Mouse (Mus musculus) midbrain, embryonic 12.5 days (tissue): ENCODE data around the gene Znrd1as. TPM values are rescaled to one million over a fixed set of nuclear protein-coding genes. Genes with fewer than 3 reads are reported as not detected.

ENCODE experiments used
- ATAC-seq: fragments of 200-750 bp; cut with Nextera tagmentation; 2 replicates; pipeline ENCODE4 v1.8.0; 2017; ENCODE audit warnings: low read depth, moderate TSS enrichment, moderate library complexity; ENCODE audit not compliant: low FRiP score
- H3K27ac ChIP-seq: fragments of 300-500 bp; sonication (generic); replicated peaks from 2 replicates; pipeline ENCODE4 v1.5.1; 2016; ENCODE audit warnings: mild to moderate bottlenecking
- H3K27me3 ChIP-seq: fragments of 300-500 bp; sonication (generic); 2 replicates; pipeline ENCODE4 v1.6.1; 2016; ENCODE audit warnings: mild to moderate bottlenecking
- H3K36me3 ChIP-seq: fragments of 300-500 bp; sonication (generic); 2 replicates; pipeline ENCODE4 v1.6.1; 2016
- H3K4me1 ChIP-seq: fragments of 300-500 bp; sonication (generic); 2 replicates; pipeline ENCODE4 v1.6.1; 2016
- H3K4me2 ChIP-seq: fragments of 300-500 bp; sonication (generic); replicated peaks from 2 replicates; pipeline ENCODE4 v1.6.1; 2016; ENCODE audit warnings: mild to moderate bottlenecking, moderate library complexity
- H3K4me3 ChIP-seq: fragments of 300-500 bp; sonication (generic); 2 replicates; pipeline ENCODE4 v1.5.1; 2016; ENCODE audit warnings: mild to moderate bottlenecking
- H3K9ac ChIP-seq: fragments of 300-500 bp; sonication (generic); replicated peaks from 2 replicates; pipeline ENCODE4 v1.6.1; 2016; ENCODE audit warnings: mild to moderate bottlenecking, moderate library complexity
- H3K9me3 ChIP-seq: fragments of 300-500 bp; sonication (generic); 2 replicates; pipeline ENCODE4 v1.6.1; 2016; ENCODE audit warnings: mild to moderate bottlenecking
- WGBS: fragments of 180-500 bp; shearing (Covaris S2); methylation state at CpG from one replicate; pipeline ENCODE4 v1.1.7; 2016; 5-methylcytosine and 5-hydroxymethylcytosine counted together
- polyA plus RNA-seq: library from polyadenylated mRNA; unstranded; fragments of >200 nt; fragmentation: Nextera tagmentation; extraction: Ambion mirVana; gene quantifications from 2 replicates; pipeline ENCODE4 v1.2.1, GENCODE M21; 2016

The Znrd1as gene
- polyA plus RNA-seq, 1 experiment from 2014 or later: 7.3 TPM

DNA sequence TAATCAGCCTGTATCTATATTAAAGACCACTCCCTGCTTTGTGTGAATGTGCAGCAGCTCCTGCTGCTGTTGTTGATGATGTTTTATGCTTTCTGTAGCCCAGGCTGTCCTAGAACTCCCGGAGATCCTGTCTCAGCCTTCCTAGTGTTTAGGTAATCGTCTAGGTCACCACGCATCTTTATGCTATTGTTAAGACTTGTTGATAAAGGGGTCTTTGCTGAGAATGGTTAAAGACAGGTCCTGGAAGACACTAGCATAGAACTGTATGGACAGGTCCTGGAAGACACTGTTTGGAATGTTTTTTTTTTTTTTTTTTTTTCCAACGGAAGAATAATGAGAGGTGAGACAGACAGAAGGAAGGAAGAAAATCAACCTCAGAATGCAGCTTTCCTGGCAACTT, 45.0 kb downstream of the Znrd1as start:
- peak overlapping the region; percentile 92 for H3K9ac ChIP-seq
- 0 out of 2 replicates have a peak, but pooled peaks have one; percentile 0 for ATAC-seq
- H3K27ac ChIP-seq: peak overlapping the region; percentile 93
- H3K4me2 ChIP-seq: peak overlapping the region; percentile 72
- peaks cover 29% of the 10 kb centered on the region for H3K36me3 ChIP-seq
- no peaks in the 10 kb centered on the region for H3K9me3 ChIP-seq
- WGBS: 46% methylated on average over 3 of the region's 4 CpGs
- peaks cover 12% of the 10 kb centered on the region; the same call in 1 of the 2 replicates for H3K4me1 ChIP-seq
- H3K27me3 ChIP-seq: no peaks in the 10 kb centered on the region
- peak overlapping the region; percentile 82 for H3K4me3 ChIP-seq

DNA sequence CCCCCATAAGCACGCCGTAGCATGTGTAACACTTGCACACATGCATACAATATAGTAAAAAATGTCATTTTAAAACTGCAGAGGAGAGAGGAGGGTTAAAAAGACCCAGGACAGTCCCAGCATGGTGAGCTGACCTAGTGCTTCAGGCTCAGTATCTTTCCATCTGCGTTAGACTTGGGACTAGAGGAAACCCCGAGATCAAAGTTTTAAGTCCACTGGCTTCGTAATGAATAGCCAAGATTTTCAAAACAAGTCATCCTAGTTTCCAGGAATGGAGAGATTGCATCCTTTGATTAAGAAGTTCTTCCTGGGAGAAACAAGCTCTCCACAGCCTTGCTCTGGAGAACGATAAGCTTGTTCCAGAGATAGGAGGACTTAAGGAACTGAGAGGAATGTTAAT, 49.8 kb downstream of the Znrd1as start:
- ATAC-seq: no peak
- no peak overlapping the region for H3K27ac ChIP-seq

GRCm38 (mm10) chr17:37009460-37010042, 51.2 kb downstream of the Znrd1as start:
- H3K27me3 ChIP-seq: no peaks in the 10 kb centered on the region
- no peak overlapping the region for H3K4me2 ChIP-seq
- no peak for ATAC-seq
- H3K27ac ChIP-seq: no peak overlapping the region
- no peaks in the 10 kb centered on the region for H3K9me3 ChIP-seq
- WGBS: 93% methylated on average over 17 of the region's 17 CpGs
- no peaks in the 10 kb centered on the region for H3K4me1 ChIP-seq
- H3K9ac ChIP-seq: no peak overlapping the region
- H3K4me3 ChIP-seq: no peak overlapping the region
- H3K36me3 ChIP-seq: peaks cover 62% of the 10 kb centered on the region

More for the DNA sequence above, 49.8 kb downstream of the Znrd1as start:
- 94% methylated on average over 6 of the region's 6 CpGs for WGBS
- no peak overlapping the region for H3K9ac ChIP-seq
- peaks cover 63% of the 10 kb centered on the region for H3K36me3 ChIP-seq
- no peak overlapping the region for H3K4me2 ChIP-seq
- H3K4me1 ChIP-seq: peaks cover 11% of the 10 kb centered on the region; the same call in 1 of the 2 replicates
- no peak overlapping the region for H3K4me3 ChIP-seq
- no peaks in the 10 kb centered on the region for H3K9me3 ChIP-seq
- no peaks in the 10 kb centered on the region for H3K27me3 ChIP-seq

- H3K9ac ChIP-seq: no peak overlapping the region
- no peak overlapping the region for H3K27ac ChIP-seq
- H3K4me1 ChIP-seq: no peaks in the 10 kb centered on the region
- H3K9me3 ChIP-seq: no peaks in the 10 kb centered on the region
- no peak for ATAC-seq
- H3K36me3 ChIP-seq: peaks cover 49% of the 10 kb centered on the region
- no peak overlapping the region for H3K4me3 ChIP-seq
- H3K4me2 ChIP-seq: no peak overlapping the region
- H3K27me3 ChIP-seq: no peaks in the 10 kb centered on the region
- 85% methylated on average over 3 of the region's 3 CpGs for WGBS
Measured at GRCm38 (mm10) chr17:37011719-37012118, 53.3 kb downstream of the Znrd1as start.

- Histone ChIP-seq H3K27me3 (no peaks in the 10 kb centered on the region), H3K4me2 (no peak overlapping the region), H3K27ac (no peak overlapping the region), H3K9me3 (no peaks in the 10 kb centered on the region), H3K4me3 (no peak overlapping the region), H3K9ac (no peak overlapping the region), H3K36me3 (peaks cover 45% of the 10 kb centered on the region), H3K4me1 (no peaks in the 10 kb centered on the region)
- WGBS: 80% methylated on average over 5 of the region's 5 CpGs
- no peak for ATAC-seq
Measured at GRCm38 (mm10) chr17:37012141-37012540, 53.7 kb downstream of the Znrd1as start.

Other genes with a start within 250 kb of the Znrd1as start
- not detected in 2 replicates for gene H2-M10.5, start 185.7 kb upstream of the Znrd1as start, polyA plus RNA-seq
- gene H2-M10.6, start 146.4 kb upstream of the Znrd1as start, polyA plus RNA-seq: not detected in 2 replicates
- gene Trim26, start 121.5 kb upstream of the Znrd1as start, polyA plus RNA-seq: 48.9 and 49.0 TPM in 2 replicates
- gene Trim15, start 91.4 kb upstream of the Znrd1as start, polyA plus RNA-seq: 0.21 and 0.56 TPM in 2 replicates
- gene Trim10, start 89.0 kb upstream of the Znrd1as start, polyA plus RNA-seq: 6.2 and 7.3 TPM in 2 replicates
- gene Trim40, start 68.5 kb upstream of the Znrd1as start, polyA plus RNA-seq: not detected in 2 replicates
- gene Trim31, start 60.5 kb upstream of the Znrd1as start, polyA plus RNA-seq: not detected in 2 replicates
- gene Rnf39, start 15.7 kb upstream of the Znrd1as start, polyA plus RNA-seq: 0.63 TPM in 2 replicates
- 143 and 153 TPM in 2 replicates for gene Ppp1r11, start 6.9 kb upstream of the Znrd1as start, polyA plus RNA-seq
- gene Znrd1, start within 50 bp of the Znrd1as start, polyA plus RNA-seq: 75.9 and 78.4 TPM in 2 replicates
- gene 2410137M14Rik, start 22.6 kb downstream of the Znrd1as start, polyA plus RNA-seq: 0.28 and 0.37 TPM in 2 replicates
- 2.4 and 2.9 TPM in 2 replicates for gene H2-M5, start 30.9 kb downstream of the Znrd1as start, polyA plus RNA-seq
- gene Zfp57, start 42.6 kb downstream of the Znrd1as start, polyA plus RNA-seq: 175 and 190 TPM in 2 replicates
- 0.68 and 0.96 TPM in 2 replicates for gene Mog, start 64.8 kb downstream of the Znrd1as start, polyA plus RNA-seq
- 33.4 and 35.9 TPM in 2 replicates for gene Gabbr1, start 87.4 kb downstream of the Znrd1as start, polyA plus RNA-seq
- 0.14 TPM in 1 of 2 replicates, not detected in the other for gene Olfr90, start 129.9 kb downstream of the Znrd1as start, polyA plus RNA-seq
- not detected in 2 replicates for gene Olfr91, start 139.7 kb downstream of the Znrd1as start, polyA plus RNA-seq
- not detected in 2 replicates for gene Olfr92, start 161.5 kb downstream of the Znrd1as start, polyA plus RNA-seq
- not detected in 2 replicates for gene Olfr93, start 202.9 kb downstream of the Znrd1as start, polyA plus RNA-seq
- not detected in 2 replicates for gene Ubd, start 235.3 kb downstream of the Znrd1as start, polyA plus RNA-seq
- not detected in 2 replicates for gene Olfr94, start 242.4 kb downstream of the Znrd1as start, polyA plus RNA-seq